Mouse (Mus musculus): ENCODE results near the gene Tst. TPM values are rescaled to one million over a fixed set of nuclear protein-coding genes. Genes with fewer than 3 reads are reported as not detected.

Tst gene
- polyA plus RNA-seq, 1 experiment from 2014 or later, result 88.7 TPM

DNA sequence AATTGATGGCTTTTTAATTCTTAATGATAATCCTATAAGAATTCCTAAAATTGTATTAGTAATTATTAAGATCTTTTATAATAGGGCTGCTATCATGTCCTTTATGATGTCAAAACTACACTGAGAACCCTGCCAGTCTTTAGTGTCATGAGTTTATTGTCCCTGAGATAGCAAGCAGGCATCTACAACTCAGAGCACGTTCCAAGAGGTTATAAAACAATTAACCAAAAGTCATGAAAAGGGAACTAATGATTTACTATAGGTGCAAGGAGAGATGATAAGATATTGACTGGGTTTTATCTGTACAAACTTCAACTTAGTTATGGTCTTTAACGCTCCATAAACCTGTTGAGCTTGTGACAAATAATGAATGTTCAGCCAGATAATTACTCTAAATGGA is 39.8 kb downstream of the Tst start:
- H3K9me3 ChIP-seq, result no peaks in the 10 kb centered on the region
- H3K4me3 ChIP-seq, result no peak overlapping the region
- no peak for ATAC-seq (ENCODE audit: borderline replicate concordance, extremely low read depth, low FRiP score, low TSS enrichment)
- no peak overlapping the region for H3K4me2 ChIP-seq
- H3K9ac ChIP-seq, result no peak overlapping the region
- WGBS, result 54% methylated on average over 2 of the region's 2 CpGs
- H3K4me1 ChIP-seq, result peaks cover 13% of the 10 kb centered on the region
- peaks cover 9% of the 10 kb centered on the region; the same call in 1 of the 2 replicates for H3K27me3 ChIP-seq
- no peak overlapping the region for H3K27ac ChIP-seq
- no peaks in the 10 kb centered on the region for H3K36me3 ChIP-seq

DNA sequence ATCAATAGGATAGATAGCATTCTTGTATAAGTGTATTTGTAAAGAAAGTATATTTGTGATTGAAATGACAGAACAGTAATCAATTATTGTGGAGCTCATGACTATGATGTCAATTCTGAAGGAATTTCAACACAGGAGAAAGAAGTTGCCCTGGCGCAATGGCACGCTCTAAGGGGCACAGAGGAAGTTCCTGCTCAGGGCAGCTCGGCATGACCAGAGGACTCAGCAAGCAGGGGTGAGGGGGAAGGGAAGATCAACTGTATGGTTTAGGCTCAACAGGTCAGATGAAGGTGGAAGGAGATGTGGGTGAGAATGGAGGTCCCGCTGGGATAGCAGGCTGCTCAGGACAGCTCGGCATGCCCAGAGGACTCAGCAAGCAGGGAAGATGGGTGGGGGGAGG is 50.2 kb downstream of the Tst start:
- Histone ChIP-seq H3K27me3 (no peaks in the 10 kb centered on the region), H3K27ac (no peak overlapping the region), H3K4me3 (no peak overlapping the region), H3K9me3 (no peaks in the 10 kb centered on the region), H3K4me2 (no peak overlapping the region), H3K4me1 (0 out of 2 replicates have a peak, but pooled peaks cover 3% of the 10 kb centered on the region), H3K9ac (no peak overlapping the region), H3K36me3 (no peaks in the 10 kb centered on the region)
- 80% methylated on average over 5 of the region's 5 CpGs for WGBS
- ATAC-seq (ENCODE audit: borderline replicate concordance, extremely low read depth, low FRiP score, low TSS enrichment), result no peak

DNA sequence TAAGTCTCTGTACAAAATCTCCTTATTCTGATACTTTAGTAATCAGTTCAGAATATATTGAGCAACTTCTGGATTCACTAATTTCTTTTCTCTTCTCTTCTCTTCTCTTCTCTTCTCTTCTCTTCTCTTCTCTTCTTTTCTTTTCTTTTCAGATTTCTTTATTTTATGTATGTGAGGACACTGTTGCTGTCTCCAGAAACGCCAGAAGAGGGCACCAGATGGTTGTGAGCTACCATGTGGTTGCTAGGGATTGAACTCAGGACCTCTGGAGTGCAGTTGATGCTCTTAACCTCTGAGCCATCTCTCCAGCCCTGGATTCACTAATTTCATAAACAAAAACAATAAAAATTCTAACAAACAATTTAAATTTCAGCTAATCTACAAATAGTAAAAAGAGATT is 50.7 kb downstream of the Tst start:
- no peaks in the 10 kb centered on the region for H3K27me3 ChIP-seq
- no peak overlapping the region for H3K4me3 ChIP-seq
- H3K4me2 ChIP-seq, result no peak overlapping the region
- no peak for ATAC-seq (ENCODE audit: borderline replicate concordance, extremely low read depth, low FRiP score, low TSS enrichment)
- H3K27ac ChIP-seq, result no peak overlapping the region
- 0% methylated on average over 1 of the region's 1 CpGs for WGBS
- 0 out of 2 replicates have a peak, but pooled peaks cover 3% of the 10 kb centered on the region for H3K4me1 ChIP-seq
- H3K36me3 ChIP-seq, result no peaks in the 10 kb centered on the region
- H3K9me3 ChIP-seq, result no peaks in the 10 kb centered on the region
- no peak overlapping the region for H3K9ac ChIP-seq

DNA sequence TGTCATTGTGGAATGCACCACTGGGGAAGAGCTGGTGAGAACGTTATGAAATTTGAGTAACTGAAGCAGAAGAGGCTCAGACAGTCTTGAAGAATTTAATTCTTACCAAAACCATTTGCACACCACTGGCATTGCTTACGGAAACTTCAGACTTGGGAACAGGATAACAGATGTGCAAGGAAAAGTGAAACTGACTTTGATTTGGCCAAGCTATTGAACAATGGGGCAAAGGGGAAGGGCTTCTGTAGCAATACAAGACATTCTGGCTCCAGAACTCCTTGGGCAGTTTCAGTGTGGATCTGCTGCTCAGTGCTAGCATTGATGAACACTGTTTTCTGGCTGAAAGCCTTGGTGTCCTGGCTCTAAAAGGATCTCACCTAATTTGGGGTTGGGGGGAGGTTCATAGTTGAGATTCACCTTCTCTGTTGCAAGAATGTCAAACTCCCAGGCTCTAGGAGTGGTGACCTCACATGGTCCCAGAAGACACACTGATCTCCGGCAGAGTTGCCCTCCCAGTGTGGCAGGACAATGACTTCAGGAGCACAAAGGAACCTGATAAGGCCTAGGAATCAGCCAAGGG is 54.0 kb downstream of the Tst start:
- H3K27ac ChIP-seq, result no peak overlapping the region
- H3K4me1 ChIP-seq, result 0 out of 2 replicates have a peak, but pooled peaks cover 3% of the 10 kb centered on the region
- no peaks in the 10 kb centered on the region for H3K36me3 ChIP-seq
- ATAC-seq (ENCODE audit: borderline replicate concordance, extremely low read depth, low FRiP score, low TSS enrichment), result no peak
- no peaks in the 10 kb centered on the region for H3K9me3 ChIP-seq
- H3K9ac ChIP-seq, result no peak overlapping the region
- H3K27me3 ChIP-seq, result no peaks in the 10 kb centered on the region
- WGBS, result 44% methylated on average over 3 of the region's 3 CpGs
- H3K4me3 ChIP-seq, result no peak overlapping the region
- H3K4me2 ChIP-seq, result no peak overlapping the region

Other genes starting within 250 kb of the Tst start
- gene Ift27, start 231.8 kb downstream of the Tst start, polyA plus RNA-seq (2015; fragmentation: Nextera tagmentation; extraction: Ambion mirVana), result 88.0 and 89.8 TPM in 2 replicates
- gene Pvalb, start 199.5 kb downstream of the Tst start, polyA plus RNA-seq (2015; fragmentation: Nextera tagmentation; extraction: Ambion mirVana), result 0.18 and 0.26 TPM in 2 replicates
- 5.3 and 5.9 TPM in 2 replicates for gene Ncf4, start 161.1 kb downstream of the Tst start, polyA plus RNA-seq (2015; fragmentation: Nextera tagmentation; extraction: Ambion mirVana)
- 0.22 and 0.47 TPM in 2 replicates for gene Csf2rb2, start 100.2 kb downstream of the Tst start, polyA plus RNA-seq (2015; fragmentation: Nextera tagmentation; extraction: Ambion mirVana)
- 2.3 and 2.7 TPM in 2 replicates for gene Csf2rb, start 80.2 kb downstream of the Tst start, polyA plus RNA-seq (2015; fragmentation: Nextera tagmentation; extraction: Ambion mirVana)
- not detected in 2 replicates for gene Tex33, start 10.0 kb downstream of the Tst start, polyA plus RNA-seq (2015; fragmentation: Nextera tagmentation; extraction: Ambion mirVana)
- 3.3 and 4.1 TPM in 2 replicates for gene Mpst, start 509 bp upstream of the Tst start, polyA plus RNA-seq (2015; fragmentation: Nextera tagmentation; extraction: Ambion mirVana)
- gene Kctd17, start 22.7 kb upstream of the Tst start, polyA plus RNA-seq (2015; fragmentation: Nextera tagmentation; extraction: Ambion mirVana), result 46.9 and 49.5 TPM in 2 replicates
- 0.06 and 0.20 TPM in 2 replicates for gene Tmprss6, start 62.7 kb upstream of the Tst start, polyA plus RNA-seq (2015; fragmentation: Nextera tagmentation; extraction: Ambion mirVana)
- gene Il2rb, start 89.4 kb upstream of the Tst start, polyA plus RNA-seq (2015; fragmentation: Nextera tagmentation; extraction: Ambion mirVana), result 0.25 and 1.3 TPM in 2 replicates
- 31.1 and 33.1 TPM in 2 replicates for gene C1qtnf6, start 125.5 kb upstream of the Tst start, polyA plus RNA-seq (2015; fragmentation: Nextera tagmentation; extraction: Ambion mirVana)
- gene Sstr3, start 138.8 kb upstream of the Tst start, polyA plus RNA-seq (2015; fragmentation: Nextera tagmentation; extraction: Ambion mirVana), result 0.05 TPM in 1 of 2 replicates, not detected in the other
- 17.5 and 27.3 TPM in 2 replicates for gene Rac2, start 166.9 kb upstream of the Tst start, polyA plus RNA-seq (2015; fragmentation: Nextera tagmentation; extraction: Ambion mirVana)
- gene Cyth4, start 191.1 kb upstream of the Tst start, polyA plus RNA-seq (2015; fragmentation: Nextera tagmentation; extraction: Ambion mirVana), result 10.7 and 13.0 TPM in 2 replicates